Comparison of ENCODE assay signal across 14 mouse cellular contexts in the genomic region with DNA sequence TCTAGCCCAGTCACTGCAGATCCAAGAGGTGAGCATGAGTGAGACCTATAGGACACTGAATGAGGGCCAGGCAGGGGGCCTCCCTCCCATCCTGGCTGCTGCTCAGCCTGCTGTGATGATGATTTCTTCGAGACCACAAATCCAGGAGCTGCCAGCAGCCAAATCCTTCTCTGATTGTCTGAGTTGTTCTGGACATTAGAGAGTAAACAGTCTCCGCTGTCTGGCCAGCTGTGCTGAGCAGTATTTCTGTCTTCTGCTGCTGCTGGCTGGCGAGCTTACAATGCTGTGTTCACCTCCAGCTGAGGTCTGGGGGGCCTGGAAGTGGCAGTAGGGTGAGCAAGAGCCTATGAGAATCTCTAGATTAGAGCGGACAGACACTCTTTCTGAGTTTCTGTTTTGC. TPM values are rescaled to one million over a fixed set of nuclear protein-coding genes. Genes with fewer than 3 reads are reported as not detected.
DNase-seq lines count a peak whose midpoint lies in the region; ATAC-seq lines count a peak whose summit lies in the region.
"Had no signal": no experiment of that assay in that cellular context is flagged by ENCODE, and none has a peak within 500 bp of the region (broad histone marks: within the 10 kb centered on the region; RNA-seq: fewer than 3 reads in every experiment).

No protein-coding gene starts in this region.

- peaks cover 3% of the 10 kb centered on the region for H3K4me1 ChIP-seq in hindbrain, embryonic 14.5 days (replicated peaks; ENCODE audit: control insufficient read depth, insufficient read depth, low read length)
- no peaks in the 10 kb centered on the region for H3K4me1 ChIP-seq in hindbrain, embryonic 16.5 days (ENCODE audit: control insufficient read depth, insufficient read depth, low read depth, low read length)
- peaks cover 22% of the 10 kb centered on the region for H3K4me1 ChIP-seq in lung, embryonic 15.5 days
- no peaks in the 10 kb centered on the region; the same call in 1 of the 2 replicates for H3K4me1 ChIP-seq in embryonic facial prominence, embryonic 14.5 days (ENCODE audit: control insufficient read depth, insufficient read depth, low read length)

- no peaks in the 10 kb centered on the region for H3K27me3 ChIP-seq in hindbrain, embryonic 14.5 days (ENCODE audit: control insufficient read depth, insufficient read depth, low read length)
- no peaks in the 10 kb centered on the region for H3K27me3 ChIP-seq in hindbrain, embryonic 16.5 days (replicated peaks; ENCODE audit: control insufficient read depth, insufficient read depth, low read length)
- H3K27me3 ChIP-seq in lung, embryonic 15.5 days, result no peaks in the 10 kb centered on the region
- H3K27me3 ChIP-seq in embryonic facial prominence, embryonic 14.5 days (replicated peaks; ENCODE audit: control insufficient read depth, insufficient read depth, low read length), result no peaks in the 10 kb centered on the region

- H3K4me2 ChIP-seq in hindbrain, embryonic 14.5 days (replicated peaks), result no peak overlapping the region
- H3K4me2 ChIP-seq in hindbrain, embryonic 16.5 days (ENCODE audit: low read length), result no peak overlapping the region
- no peak overlapping the region for H3K4me2 ChIP-seq in lung, embryonic 15.5 days
- no peak overlapping the region for H3K4me2 ChIP-seq in embryonic facial prominence, embryonic 14.5 days (ENCODE audit: low read depth, low read length)

- intact Hi-C loops in left cerebral cortex, postnatal 25 days (cut with DNase I), result no loop called here

- H3K36me3 ChIP-seq in hindbrain, embryonic 14.5 days (replicated peaks; ENCODE audit: control insufficient read depth, insufficient read depth), result no peaks in the 10 kb centered on the region
- H3K36me3 ChIP-seq in hindbrain, embryonic 16.5 days (ENCODE audit: control insufficient read depth, insufficient read depth, low read length), result no peaks in the 10 kb centered on the region
- H3K36me3 ChIP-seq in lung, embryonic 15.5 days, result no peaks in the 10 kb centered on the region
- no peaks in the 10 kb centered on the region for H3K36me3 ChIP-seq in embryonic facial prominence, embryonic 14.5 days (ENCODE audit: control insufficient read depth, insufficient read depth, low read length)

- no peaks in the 10 kb centered on the region for H3K9me3 ChIP-seq in hindbrain, embryonic 14.5 days (ENCODE audit: control insufficient read depth, low read length)
- no peaks in the 10 kb centered on the region for H3K9me3 ChIP-seq in hindbrain, embryonic 16.5 days (ENCODE audit: control insufficient read depth, low read length)
- H3K9me3 ChIP-seq in lung, embryonic 15.5 days, result no peaks in the 10 kb centered on the region
- H3K9me3 ChIP-seq in embryonic facial prominence, embryonic 14.5 days (ENCODE audit: control insufficient read depth, low read length), result no peaks in the 10 kb centered on the region

- no peak overlapping the region for H3K4me3 ChIP-seq in hindbrain, embryonic 14.5 days (replicated peaks; ENCODE audit: low read length)
- H3K4me3 ChIP-seq in hindbrain, embryonic 16.5 days (ENCODE audit: low read length), result no peak overlapping the region
- H3K4me3 ChIP-seq in lung, embryonic 15.5 days, result no peak overlapping the region
- H3K4me3 ChIP-seq in embryonic facial prominence, embryonic 14.5 days (ENCODE audit: low read depth, low read length), result no peak overlapping the region
- H3K4me3 ChIP-seq: layer of hippocampus, adult 2 months had no signal

- DNase-seq in hindbrain, embryonic 14.5 days (ENCODE audit: low spot score), result no peak
- no peak for DNase-seq in lung, postnatal 25 days (ENCODE audit: low spot score)
- peak; percentile 65 for DNase-seq in embryonic facial prominence, embryonic 14.5 days (ENCODE audit: low spot score)
- DNase-seq in lung, postnatal 10 days, result peak; percentile 45
- no peak for DNase-seq in left cerebral cortex, postnatal 25 days (ENCODE audit: low spot score in 2 of 2)
- DNase-seq: cerebellum, adult 8-10 months; heart, adult 11 months; heart, postnatal 14 days had no signal

- peak overlapping the region; percentile 0; the same call in 1 of the 2 replicates for H3K9ac ChIP-seq in hindbrain, embryonic 14.5 days
- no peak overlapping the region for H3K9ac ChIP-seq in hindbrain, embryonic 16.5 days (ENCODE audit: low read depth, low read length)
- H3K9ac ChIP-seq in lung, embryonic 15.5 days, result no peak overlapping the region
- H3K9ac ChIP-seq in embryonic facial prominence, embryonic 14.5 days (ENCODE audit: low read depth, low read length), result no peak overlapping the region

- 51% methylated on average over 4 of the region's 4 CpGs for WGBS in hindbrain, embryonic 14.5 days
- WGBS in hindbrain, embryonic 16.5 days, result 51% methylated on average over 4 of the region's 4 CpGs
- WGBS in lung, embryonic 15.5 days, result 30% methylated on average over 4 of the region's 4 CpGs
- 41% methylated on average over 4 of the region's 4 CpGs for WGBS in embryonic facial prominence, embryonic 14.5 days

- ATAC-seq in hindbrain, embryonic 14.5 days (ENCODE audit: low FRiP score), result no peak
- no peak for ATAC-seq in hindbrain, embryonic 16.5 days
- no peak; the same call in 1 of the 2 replicates for ATAC-seq in lung, embryonic 15.5 days (ENCODE audit: borderline replicate concordance, extremely low read depth, low FRiP score, low TSS enrichment)
- peak; percentile 6; the same call in 1 of the 2 replicates for ATAC-seq in embryonic facial prominence, embryonic 14.5 days (ENCODE audit: low read depth)
- ATAC-seq in megakaryocyte, adult 5-6 weeks (ENCODE audit: poor library complexity, severe bottlenecking), result no peak
- ATAC-seq: CD4-positive, CD25-positive, alpha-beta regulatory T cell, adult 4 months had no signal

- no peak overlapping the region for H3K27ac ChIP-seq in hindbrain, embryonic 14.5 days
- H3K27ac ChIP-seq in hindbrain, embryonic 16.5 days (ENCODE audit: low read depth, low read length), result no peak overlapping the region
- peak overlapping the region; percentile 71 for H3K27ac ChIP-seq in lung, embryonic 15.5 days
- H3K27ac ChIP-seq in embryonic facial prominence, embryonic 14.5 days (replicated peaks; ENCODE audit: low read depth, low read length), result peak overlapping the region; percentile 49; the same call in 1 of the 2 replicates
- H3K27ac ChIP-seq: layer of hippocampus, adult 2 months had no signal

RNA-seq across cellular contexts. Expression of a gene that starts 21.7 kb away (rescaled TPM):
- polyA plus RNA-seq in hindbrain, embryonic 14.5 days (2014; fragmentation: Nextera tagmentation; extraction: Ambion mirVana), result 0.33 and 0.84 TPM in 2 replicates
- 0.38 and 0.91 TPM in 2 replicates for polyA plus RNA-seq in hindbrain, embryonic 16.5 days (2015; fragmentation: Nextera tagmentation; extraction: Ambion mirVana)
- polyA plus RNA-seq in lung, embryonic 15.5 days (2015; fragmentation: Nextera tagmentation; extraction: Ambion mirVana), result 0.09 and 0.16 TPM in 2 replicates
- polyA plus RNA-seq in embryonic facial prominence, embryonic 14.5 days (2014; fragmentation: Nextera tagmentation; extraction: Ambion mirVana), result 9.7 and 10.7 TPM in 2 replicates
- under 1 TPM; 0.07 to 0.09 TPM for total RNA-seq in left cerebral cortex, postnatal 25 days (2021)
- total RNA-seq in megakaryocyte, adult 5-6 weeks (2015), result not detected in 2 replicates
- not detected in 2 replicates for total RNA-seq in megakaryocyte, adult 5-6 weeks (2017)
- total RNA-seq: left cerebral cortex, postnatal 14 days had no signal
- polyA plus RNA-seq: CD4-positive, CD25-positive, alpha-beta regulatory T cell, adult 4 months had no signal

RNA-seq across cellular contexts. Expression of a gene that starts 48.1 kb away (rescaled TPM):
- polyA plus RNA-seq in hindbrain, embryonic 14.5 days (2014; fragmentation: Nextera tagmentation; extraction: Ambion mirVana), result 6.3 and 7.9 TPM in 2 replicates
- 7.7 and 8.3 TPM in 2 replicates for polyA plus RNA-seq in hindbrain, embryonic 16.5 days (2015; fragmentation: Nextera tagmentation; extraction: Ambion mirVana)
- 5.4 and 5.6 TPM in 2 replicates for polyA plus RNA-seq in lung, embryonic 15.5 days (2015; fragmentation: Nextera tagmentation; extraction: Ambion mirVana)
- polyA plus RNA-seq in embryonic facial prominence, embryonic 14.5 days (2014; fragmentation: Nextera tagmentation; extraction: Ambion mirVana), result 6.9 and 7.2 TPM in 2 replicates
- total RNA-seq in left cerebral cortex, postnatal 25 days (2021), result 1 to 10 TPM; 3.3 to 3.6 TPM
- 0.80 and 1.3 TPM in 2 replicates for total RNA-seq in megakaryocyte, adult 5-6 weeks (2015)
- total RNA-seq in megakaryocyte, adult 5-6 weeks (2017), result 0.95 and 0.98 TPM in 2 replicates

RNA-seq across cellular contexts. Expression of a gene that starts 50.8 kb away (rescaled TPM):
- 41.5 and 43.7 TPM in 2 replicates for polyA plus RNA-seq in hindbrain, embryonic 14.5 days (2014; fragmentation: Nextera tagmentation; extraction: Ambion mirVana)
- polyA plus RNA-seq in hindbrain, embryonic 16.5 days (2015; fragmentation: Nextera tagmentation; extraction: Ambion mirVana), result 37.2 and 41.6 TPM in 2 replicates
- polyA plus RNA-seq in lung, embryonic 15.5 days (2015; fragmentation: Nextera tagmentation; extraction: Ambion mirVana), result 47.2 and 50.0 TPM in 2 replicates
- 55.8 and 56.3 TPM in 2 replicates for polyA plus RNA-seq in embryonic facial prominence, embryonic 14.5 days (2014; fragmentation: Nextera tagmentation; extraction: Ambion mirVana)
- 10 to 100 TPM; 28.9 to 29.6 TPM for total RNA-seq in left cerebral cortex, postnatal 25 days (2021)
- 17.6 and 23.2 TPM in 2 replicates for total RNA-seq in megakaryocyte, adult 5-6 weeks (2015)
- 38.6 and 41.1 TPM in 2 replicates for total RNA-seq in megakaryocyte, adult 5-6 weeks (2017)

Comparison
In these comparisons a context has a peak if more than half of its experiments do, and no peak if none do; other contexts are left out.
1. DNase-seq: peak in embryonic facial prominence, embryonic 14.5 days (single experiment) and lung, postnatal 10 days (single experiment); none in hindbrain, embryonic 14.5 days (single experiment), lung, postnatal 25 days (single experiment) and left cerebral cortex, postnatal 25 days (0 of 2).
2. H3K27ac ChIP-seq: peak in lung, embryonic 15.5 days (single experiment) and embryonic facial prominence, embryonic 14.5 days (single experiment); none in hindbrain, embryonic 14.5 days (single experiment) and hindbrain, embryonic 16.5 days (single experiment).